Mouse (Mus musculus): Measurements from ENCODE around the gene Ppp1r3e. TPM values are rescaled to one million over a fixed set of nuclear protein-coding genes. Genes with fewer than 3 reads are reported as not detected.

Ppp1r3e gene
- polyA plus RNA-seq, 1 experiment from 2014 or later = 1.4 TPM

GRCm38 (mm10) chr14:54885309-54885708 lies 8.0 kb upstream of the Ppp1r3e start:
- ATAC-seq (replicated peaks; ENCODE audit: low FRiP score) = no peak
- no peaks in the 10 kb centered on the region for H3K27me3 ChIP-seq (ENCODE audit: control insufficient read depth, insufficient read depth, low read length)
- H3K4me1 ChIP-seq (replicated peaks; ENCODE audit: control insufficient read depth, insufficient read depth, low read length) = peaks cover 11% of the 10 kb centered on the region; the same call in 1 of the 2 replicates
- no peak overlapping the region for H3K27ac ChIP-seq (ENCODE audit: low read depth, low read length)
- H3K4me2 ChIP-seq (ENCODE audit: low read depth, low read length, severe bottlenecking) = no peak overlapping the region
- no peaks in the 10 kb centered on the region for H3K36me3 ChIP-seq (ENCODE audit: control insufficient read depth, insufficient read depth, low read length)
- WGBS = 93% methylated on average over 11 of the region's 11 CpGs
- H3K9me3 ChIP-seq (ENCODE audit: control insufficient read depth, low read length) = no peaks in the 10 kb centered on the region
- no peak overlapping the region for H3K9ac ChIP-seq (ENCODE audit: low read length)
- no peak overlapping the region for H3K4me3 ChIP-seq (ENCODE audit: low read depth, low read length)
- no peak for DNase-seq (ENCODE audit: low spot score)

DNA sequence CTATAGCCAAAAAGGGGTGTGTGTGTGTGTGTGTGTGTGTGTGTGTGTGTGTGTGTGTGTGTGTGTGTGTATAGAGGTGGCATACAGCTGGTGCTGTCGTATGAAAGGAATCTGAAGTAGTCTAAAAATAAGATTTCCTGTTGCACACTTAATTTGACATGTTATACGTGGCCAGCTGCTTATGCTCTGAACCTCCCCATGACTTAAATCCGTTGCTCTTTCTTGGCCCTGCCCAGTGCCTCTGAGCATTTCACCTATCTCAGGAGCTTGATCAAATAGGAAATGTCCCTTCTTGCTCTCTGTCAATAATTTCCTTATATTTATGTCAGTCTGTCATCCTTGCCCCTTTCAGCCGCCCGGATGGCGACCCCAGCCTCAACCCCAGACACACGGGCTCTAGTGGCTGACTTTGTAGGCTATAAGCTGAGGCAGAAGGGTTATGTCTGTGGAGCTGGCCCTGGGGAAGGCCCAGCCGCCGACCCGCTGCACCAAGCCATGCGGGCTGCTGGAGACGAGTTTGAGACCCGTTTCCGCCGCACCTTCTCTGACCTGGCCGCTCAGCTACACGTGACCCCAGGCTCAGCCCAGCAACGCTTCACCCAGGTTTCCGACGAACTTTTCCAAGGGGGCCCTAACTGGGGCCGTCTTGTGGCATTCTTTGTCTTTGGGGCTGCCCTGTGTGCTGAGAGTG lies 6.8 kb upstream of the Ppp1r3e start:
- WGBS = 34% methylated on average over 21 of the region's 21 CpGs
- H3K9me3 ChIP-seq (ENCODE audit: control insufficient read depth, low read length) = no peaks in the 10 kb centered on the region
- no peaks in the 10 kb centered on the region for H3K36me3 ChIP-seq (ENCODE audit: control insufficient read depth, insufficient read depth, low read length)
- ATAC-seq (replicated peaks; ENCODE audit: low FRiP score) = no peak
- H3K27me3 ChIP-seq (ENCODE audit: control insufficient read depth, insufficient read depth, low read length) = no peaks in the 10 kb centered on the region
- peaks cover 11% of the 10 kb centered on the region; the same call in 1 of the 2 replicates for H3K4me1 ChIP-seq (replicated peaks; ENCODE audit: control insufficient read depth, insufficient read depth, low read length)
- DNase-seq (ENCODE audit: low spot score) = no peak
- peak overlapping the region; percentile 72 for H3K27ac ChIP-seq (ENCODE audit: low read depth, low read length)
- peak overlapping the region; percentile 60 for H3K4me3 ChIP-seq (ENCODE audit: low read depth, low read length)
- peak overlapping the region; percentile 82 for H3K9ac ChIP-seq (ENCODE audit: low read length)
- peak overlapping the region; percentile 80 for H3K4me2 ChIP-seq (ENCODE audit: low read depth, low read length, severe bottlenecking)

GRCm38 (mm10) chr14:54883154-54884021 lies 6.0 kb upstream of the Ppp1r3e start, which contains the start of the genes Bcl2l2 and Gm20521:
TSS of gene Bcl2l2 (plus strand) at chr14:54883377.
TSS of gene Gm20521 (plus strand) at chr14:54883441.
- H3K4me3 ChIP-seq (ENCODE audit: low read depth, low read length) = peak within 1 kb of the TSS; percentile 60
- H3K27me3 ChIP-seq (ENCODE audit: control insufficient read depth, insufficient read depth, low read length) = no peaks in the 10 kb centered on the region
- peak within 1 kb of the TSS; percentile 80 for H3K4me2 ChIP-seq (ENCODE audit: low read depth, low read length, severe bottlenecking)
- H3K9ac ChIP-seq (ENCODE audit: low read length) = peak within 1 kb of the TSS; percentile 82
- H3K9me3 ChIP-seq (ENCODE audit: control insufficient read depth, low read length) = no peaks in the 10 kb centered on the region
- H3K27ac ChIP-seq (ENCODE audit: low read depth, low read length) = peak within 1 kb of the TSS; percentile 72
- H3K36me3 ChIP-seq (ENCODE audit: control insufficient read depth, insufficient read depth, low read length) = no peaks in the 10 kb centered on the region
- ATAC-seq (replicated peaks; ENCODE audit: low FRiP score) (peak; percentile 88), DNase-seq (ENCODE audit: low spot score) (peak; percentile 93)
- under 1% methylated on average over 26 of the region's 27 CpGs for WGBS
- H3K4me1 ChIP-seq (replicated peaks; ENCODE audit: control insufficient read depth, insufficient read depth, low read length) = peaks cover 11% of the 10 kb centered on the region; the same call in 1 of the 2 replicates

- Histone ChIP-seq H3K4me2 (ENCODE audit: low read depth, low read length, severe bottlenecking) (peak overlapping the region; percentile 98), H3K27me3 (ENCODE audit: control insufficient read depth, insufficient read depth, low read length) (peaks cover 2% of the 10 kb centered on the region; the same call in 1 of the 2 replicates), H3K27ac (ENCODE audit: low read depth, low read length) (peak overlapping the region; percentile 50; the same call in 1 of the 2 replicates), H3K9me3 (ENCODE audit: control insufficient read depth, low read length) (no peaks in the 10 kb centered on the region), H3K4me3 (ENCODE audit: low read depth, low read length) (peak overlapping the region; percentile 69), H3K4me1 (replicated peaks; ENCODE audit: control insufficient read depth, insufficient read depth, low read length) (peaks cover 5% of the 10 kb centered on the region), H3K9ac (ENCODE audit: low read length) (peak overlapping the region; percentile 88), H3K36me3 (ENCODE audit: control insufficient read depth, insufficient read depth, low read length) (no peaks in the 10 kb centered on the region)
- DNase-seq (ENCODE audit: low spot score) = peak; percentile 94
- ATAC-seq (replicated peaks; ENCODE audit: low FRiP score) = peak; percentile 90
- 0% methylated on average over 60 of the region's 72 CpGs for WGBS
Measured at GRCm38 (mm10) chr14:54876539-54877047, 757 bp downstream of the Ppp1r3e start.

DNA sequence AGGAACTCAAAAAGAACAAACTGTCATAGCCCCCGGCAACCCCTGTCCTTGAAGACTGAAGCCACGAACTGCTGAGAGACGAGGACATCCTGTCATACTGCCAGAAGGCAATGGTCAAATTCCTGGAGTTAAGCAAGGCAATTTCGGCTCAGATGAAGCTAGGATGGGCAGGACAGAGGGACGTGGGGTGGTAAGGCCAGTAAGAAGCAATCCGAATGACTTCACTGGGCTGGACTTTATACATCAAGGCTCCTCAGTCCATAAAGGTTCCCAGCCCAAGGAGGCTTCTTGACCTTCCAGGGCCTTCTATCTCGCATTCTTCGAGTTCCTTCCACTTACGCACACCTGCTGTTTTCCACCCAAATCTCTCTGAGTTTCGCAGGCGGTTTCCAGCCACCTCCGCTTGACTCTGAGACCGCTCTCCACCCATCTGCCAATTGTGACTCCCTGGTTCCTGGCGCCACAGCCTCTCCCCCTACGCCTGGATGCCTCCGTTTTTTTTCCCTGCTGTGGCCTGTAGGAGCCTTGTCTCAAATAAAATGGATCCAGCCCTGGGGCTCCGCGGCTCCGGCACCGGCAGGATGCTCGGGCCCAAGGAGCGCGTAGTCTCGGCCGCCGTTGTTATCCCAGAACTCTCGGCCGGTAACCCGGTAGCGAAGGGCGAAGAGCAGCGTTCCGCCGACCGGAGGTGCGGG lies 1.4 kb downstream of the Ppp1r3e start:
- WGBS = 3% methylated on average over 36 of the region's 36 CpGs
- Histone ChIP-seq H3K36me3 (ENCODE audit: control insufficient read depth, insufficient read depth, low read length) (no peaks in the 10 kb centered on the region), H3K9ac (ENCODE audit: low read length) (peak overlapping the region; percentile 88), H3K27me3 (ENCODE audit: control insufficient read depth, insufficient read depth, low read length) (peaks cover 2% of the 10 kb centered on the region; the same call in 1 of the 2 replicates), H3K4me2 (ENCODE audit: low read depth, low read length, severe bottlenecking) (peak overlapping the region; percentile 98), H3K9me3 (ENCODE audit: control insufficient read depth, low read length) (no peaks in the 10 kb centered on the region), H3K4me1 (replicated peaks; ENCODE audit: control insufficient read depth, insufficient read depth, low read length) (peaks cover 5% of the 10 kb centered on the region), H3K27ac (ENCODE audit: low read depth, low read length) (0 out of 2 replicates have a peak overlapping the region, but pooled peaks have one; percentile 50), H3K4me3 (ENCODE audit: low read depth, low read length) (peak overlapping the region; percentile 69)
- peak; percentile 55 for ATAC-seq (replicated peaks; ENCODE audit: low FRiP score)
- DNase-seq (ENCODE audit: low spot score) = no peak

DNA sequence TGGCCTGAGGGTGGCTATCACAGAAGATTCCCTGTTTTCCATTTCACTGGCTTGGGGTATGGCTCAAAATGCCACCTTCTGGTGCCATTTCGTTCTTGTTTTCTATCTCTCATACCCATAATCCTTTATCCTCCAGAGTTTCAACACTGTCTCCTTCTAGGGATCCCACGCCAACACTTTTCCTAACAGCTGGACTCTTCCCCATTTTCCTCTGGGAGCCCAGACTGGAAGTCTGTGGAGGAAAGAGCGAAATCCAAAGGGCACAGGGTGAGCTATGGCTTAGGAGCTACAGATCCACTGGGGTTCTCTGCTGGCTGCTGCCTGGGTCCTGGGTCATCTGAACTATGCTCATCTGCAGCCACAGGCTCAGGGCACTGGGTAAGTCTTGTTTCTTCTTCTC lies 3.2 kb downstream of the Ppp1r3e start:
- H3K9me3 ChIP-seq (ENCODE audit: control insufficient read depth, low read length) = no peaks in the 10 kb centered on the region
- ATAC-seq (replicated peaks; ENCODE audit: low FRiP score) (no peak), DNase-seq (ENCODE audit: low spot score) (no peak)
- no peak overlapping the region for H3K4me3 ChIP-seq (ENCODE audit: low read depth, low read length)
- H3K4me1 ChIP-seq (replicated peaks; ENCODE audit: control insufficient read depth, insufficient read depth, low read length) = peaks cover 5% of the 10 kb centered on the region
- no peak overlapping the region for H3K4me2 ChIP-seq (ENCODE audit: low read depth, low read length, severe bottlenecking)
- H3K36me3 ChIP-seq (ENCODE audit: control insufficient read depth, insufficient read depth, low read length) = no peaks in the 10 kb centered on the region
- WGBS = 98% methylated on average over 3 of the region's 3 CpGs
- H3K9ac ChIP-seq (ENCODE audit: low read length) = no peak overlapping the region
- H3K27me3 ChIP-seq (ENCODE audit: control insufficient read depth, insufficient read depth, low read length) = peaks cover 2% of the 10 kb centered on the region; the same call in 1 of the 2 replicates
- no peak overlapping the region for H3K27ac ChIP-seq (ENCODE audit: low read depth, low read length)

- Histone ChIP-seq H3K4me2 (ENCODE audit: low read depth, low read length, severe bottlenecking) (no peak within 1 kb of the TSS), H3K9ac (ENCODE audit: low read length) (no peak within 1 kb of the TSS), H3K4me1 (replicated peaks; ENCODE audit: control insufficient read depth, insufficient read depth, low read length) (peaks cover 3% of the 10 kb centered on the region; the same call in 1 of the 2 replicates), H3K36me3 (ENCODE audit: control insufficient read depth, insufficient read depth, low read length) (no peaks in the 10 kb centered on the region), H3K4me3 (ENCODE audit: low read depth, low read length) (no peak within 1 kb of the TSS), H3K27ac (ENCODE audit: low read depth, low read length) (no peak within 1 kb of the TSS), H3K27me3 (ENCODE audit: control insufficient read depth, insufficient read depth, low read length) (no peaks in the 10 kb centered on the region), H3K9me3 (ENCODE audit: control insufficient read depth, low read length) (no peaks in the 10 kb centered on the region)
- DNase-seq (ENCODE audit: low spot score) (no peak), ATAC-seq (replicated peaks; ENCODE audit: low FRiP score) (no peak)
- WGBS = 91% methylated on average over 5 of the region's 5 CpGs
Measured at GRCm38 (mm10) chr14:54870861-54871260, 6.5 kb downstream of the Ppp1r3e start, which contains the start of gene Homez. TSS of gene Homez (minus strand) at chr14:54870961.

DNA sequence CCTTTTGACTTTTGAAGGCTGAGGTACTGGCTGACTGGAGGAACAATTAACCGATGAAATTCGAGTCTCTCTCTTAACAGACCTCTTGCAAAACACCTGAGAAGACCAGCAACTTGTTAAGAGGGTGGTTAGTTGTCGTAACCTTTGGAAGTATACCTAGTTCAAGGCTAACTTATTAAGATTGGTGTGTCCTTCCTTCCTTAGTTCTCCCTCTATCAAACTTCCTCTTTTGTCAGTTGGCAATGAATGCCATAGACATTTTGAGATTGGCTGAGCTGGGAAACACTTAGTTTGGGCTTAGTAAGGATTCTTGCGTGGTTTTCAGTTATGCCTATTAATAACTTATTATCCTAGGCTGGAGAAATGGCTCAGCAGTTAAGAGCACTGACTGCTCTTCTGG lies 9.3 kb downstream of the Ppp1r3e start:
- 88% methylated on average over 4 of the region's 4 CpGs for WGBS
- ATAC-seq (replicated peaks; ENCODE audit: low FRiP score) = no peak
- Histone ChIP-seq H3K27ac (ENCODE audit: low read depth, low read length) (no peak overlapping the region), H3K27me3 (ENCODE audit: control insufficient read depth, insufficient read depth, low read length) (no peaks in the 10 kb centered on the region), H3K36me3 (ENCODE audit: control insufficient read depth, insufficient read depth, low read length) (no peaks in the 10 kb centered on the region), H3K4me2 (ENCODE audit: low read depth, low read length, severe bottlenecking) (no peak overlapping the region), H3K9ac (ENCODE audit: low read length) (no peak overlapping the region), H3K4me3 (ENCODE audit: low read depth, low read length) (no peak overlapping the region), H3K4me1 (replicated peaks; ENCODE audit: control insufficient read depth, insufficient read depth, low read length) (no peaks in the 10 kb centered on the region; the same call in 1 of the 2 replicates), H3K9me3 (ENCODE audit: control insufficient read depth, low read length) (no peaks in the 10 kb centered on the region)
- DNase-seq (ENCODE audit: low spot score) = no peak
